Mouse (Mus musculus) ES-Bruce4 (cell line): ENCODE data around the gene Tnfrsf12a.

Source experiments
- CTCF ChIP-seq: IDR thresholded peaks from one replicate; pipeline ENCODE4 v1.8.1; 2011; ENCODE audit warnings: low read depth, low read length
- EP300 ChIP-seq: IDR thresholded peaks from 2 replicates; pipeline ENCODE4 v1.6.1; 2011; ENCODE audit warnings: low read depth, low read length; ENCODE audit not compliant: insufficient read depth
- POLR2A ChIP-seq: IDR thresholded peaks from one replicate; pipeline ENCODE4 v1.8.1; 2011; ENCODE audit warnings: low read length; ENCODE audit not compliant: insufficient read depth

DNA sequence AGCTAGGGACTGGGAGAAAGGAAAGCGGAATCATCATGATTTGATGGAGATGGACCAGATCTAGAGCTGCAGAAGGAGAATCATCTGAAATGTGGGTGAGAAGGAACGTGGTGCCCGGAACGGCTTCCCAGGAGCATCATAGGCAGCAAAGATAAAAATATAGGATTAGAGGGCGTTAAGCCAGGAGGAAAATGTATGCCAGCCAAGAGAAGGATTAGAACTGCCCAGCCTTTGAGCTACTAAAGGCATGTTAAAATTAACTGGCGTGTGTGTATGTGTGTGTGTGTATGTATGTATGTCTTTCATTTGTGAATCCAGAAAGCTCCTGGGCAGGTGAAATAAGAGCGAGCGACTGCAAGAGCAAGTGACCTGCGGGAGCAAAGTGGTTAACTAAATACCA is 26.0 kb upstream of the Tnfrsf12a start:
- no peak for TF ChIP-seq CTCF
- no peak for TF ChIP-seq POLR2A
- TF ChIP-seq EP300: no peak
